Mouse (Mus musculus): ENCODE measurements around the gene Tmtc2. TPM values are rescaled to one million over a fixed set of nuclear protein-coding genes. Genes with fewer than 3 reads are reported as not detected.

Tmtc2 gene
- polyA plus RNA-seq, 1 experiment = not detected

DNA sequence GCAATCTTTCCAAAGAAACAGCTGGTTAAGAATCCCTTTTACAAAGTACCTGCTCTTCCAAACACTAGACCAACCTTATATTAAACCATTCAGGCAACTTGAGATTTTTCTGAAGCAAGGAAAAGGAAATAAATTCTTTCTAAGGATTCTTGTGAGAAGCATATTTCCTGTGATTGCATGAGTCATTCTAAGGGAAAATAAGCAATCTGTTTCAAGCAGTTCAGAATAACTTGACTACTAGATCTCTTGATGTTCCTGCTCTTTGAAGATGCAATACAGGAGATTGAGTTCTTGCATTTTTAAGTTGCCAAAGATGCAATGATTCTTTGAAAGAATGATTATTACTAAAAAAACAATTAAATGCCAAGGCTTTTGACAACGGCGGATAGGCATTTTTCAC is 345.6 kb downstream of the Tmtc2 start:
- Histone ChIP-seq H3K4me1 (ENCODE audit: control insufficient read depth, insufficient read depth, low read length) (no peaks in the 10 kb centered on the region), H3K4me3 (ENCODE audit: insufficient read depth, low read depth, low read length) (no peak overlapping the region), H3K27ac (ENCODE audit: insufficient read depth, low read depth, low read length) (no peak overlapping the region)
- 90% methylated on average over 2 of the region's 2 CpGs for WGBS
- TF ChIP-seq POLR2A (IDR thresholded peaks at IDR 0.05; ENCODE audit: insufficient read depth, low read depth, low read length) = no peak
- TF ChIP-seq CTCF (IDR thresholded peaks at IDR 0.05; ENCODE audit: insufficient read depth, low read depth, low read length) = no peak

DNA sequence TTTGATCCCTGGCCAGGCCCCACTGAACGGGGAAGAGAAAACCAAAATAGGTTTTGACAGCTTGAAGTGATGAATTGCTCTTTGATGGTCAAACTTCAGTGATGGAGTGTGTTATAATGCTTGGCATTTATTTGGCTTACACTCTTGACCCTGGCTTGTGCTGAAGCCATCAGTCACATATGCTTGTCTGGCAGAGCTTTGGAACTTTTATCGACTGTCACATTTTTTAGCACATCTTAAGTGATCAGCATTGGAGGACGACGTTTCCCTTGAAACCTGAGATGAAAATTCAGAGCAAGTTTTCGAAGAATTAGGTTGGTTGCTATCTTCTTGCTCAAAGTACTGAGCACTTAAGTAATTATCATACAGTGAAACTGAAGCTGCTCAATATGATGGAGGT is 346.6 kb downstream of the Tmtc2 start:
- 87% methylated on average over 5 of the region's 5 CpGs for WGBS
- H3K27ac ChIP-seq (ENCODE audit: insufficient read depth, low read depth, low read length) = no peak overlapping the region
- H3K4me1 ChIP-seq (ENCODE audit: control insufficient read depth, insufficient read depth, low read length) = no peaks in the 10 kb centered on the region
- H3K4me3 ChIP-seq (ENCODE audit: insufficient read depth, low read depth, low read length) = no peak overlapping the region
- TF ChIP-seq CTCF (IDR thresholded peaks at IDR 0.05; ENCODE audit: insufficient read depth, low read depth, low read length) = no peak
- no peak for TF ChIP-seq POLR2A (IDR thresholded peaks at IDR 0.05; ENCODE audit: insufficient read depth, low read depth, low read length)

DNA sequence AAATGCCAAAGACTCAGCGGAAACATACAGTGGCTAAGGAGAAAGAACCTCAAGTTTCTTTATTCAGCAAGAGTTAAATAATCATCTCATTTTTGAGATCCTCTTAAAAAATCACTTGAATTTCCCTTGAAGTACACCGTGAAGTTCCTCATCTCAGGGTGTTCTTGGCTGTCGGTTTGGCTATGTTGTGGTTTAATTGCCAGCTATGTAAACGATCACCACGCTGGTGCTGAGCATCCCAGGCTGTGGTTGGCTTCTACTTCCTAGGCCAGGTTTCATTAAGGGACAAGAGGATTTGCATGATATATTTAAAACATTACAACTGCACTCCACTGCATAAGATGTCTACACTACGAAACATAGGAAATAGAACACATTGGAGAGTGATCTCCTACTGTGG is 348.5 kb downstream of the Tmtc2 start:
- no peak overlapping the region for H3K27ac ChIP-seq (ENCODE audit: insufficient read depth, low read depth, low read length)
- H3K4me3 ChIP-seq (ENCODE audit: insufficient read depth, low read depth, low read length) = no peak overlapping the region
- H3K4me1 ChIP-seq (ENCODE audit: control insufficient read depth, insufficient read depth, low read length) = no peaks in the 10 kb centered on the region
- TF ChIP-seq CTCF (IDR thresholded peaks at IDR 0.05; ENCODE audit: insufficient read depth, low read depth, low read length) = no peak
- no peak for TF ChIP-seq POLR2A (IDR thresholded peaks at IDR 0.05; ENCODE audit: insufficient read depth, low read depth, low read length)
- WGBS = 90% methylated on average over 6 of the region's 6 CpGs

DNA sequence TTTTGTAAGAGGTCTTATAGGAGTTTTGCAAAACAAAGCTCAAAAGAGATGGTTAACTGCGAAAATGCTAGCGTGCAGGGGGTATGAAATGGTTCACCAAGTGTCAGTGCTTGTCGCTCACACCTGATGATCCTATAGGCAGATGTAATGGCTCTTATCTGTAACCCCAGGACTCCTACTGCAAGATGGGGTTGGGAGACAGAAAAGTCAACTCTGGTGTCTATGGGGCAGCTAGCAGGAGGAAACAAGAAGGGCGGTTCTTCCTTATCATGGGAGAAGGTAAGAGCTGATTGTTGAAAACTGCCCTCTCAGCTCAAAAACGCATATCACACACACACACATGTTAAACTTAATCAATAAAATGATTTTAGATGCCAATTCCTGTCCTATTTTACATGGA is 351.3 kb downstream of the Tmtc2 start:
- H3K27ac ChIP-seq (ENCODE audit: insufficient read depth, low read depth, low read length) = no peak overlapping the region
- 96% methylated on average over 5 of the region's 5 CpGs for whole genome bisulfite sequencing
- TF ChIP-seq POLR2A (IDR thresholded peaks at IDR 0.05; ENCODE audit: insufficient read depth, low read depth, low read length) (no peak), CTCF (IDR thresholded peaks at IDR 0.05; ENCODE audit: insufficient read depth, low read depth, low read length) (no peak)
- H3K4me3 ChIP-seq (ENCODE audit: insufficient read depth, low read depth, low read length) = no peak overlapping the region
- no peaks in the 10 kb centered on the region for H3K4me1 ChIP-seq (ENCODE audit: control insufficient read depth, insufficient read depth, low read length)

DNA sequence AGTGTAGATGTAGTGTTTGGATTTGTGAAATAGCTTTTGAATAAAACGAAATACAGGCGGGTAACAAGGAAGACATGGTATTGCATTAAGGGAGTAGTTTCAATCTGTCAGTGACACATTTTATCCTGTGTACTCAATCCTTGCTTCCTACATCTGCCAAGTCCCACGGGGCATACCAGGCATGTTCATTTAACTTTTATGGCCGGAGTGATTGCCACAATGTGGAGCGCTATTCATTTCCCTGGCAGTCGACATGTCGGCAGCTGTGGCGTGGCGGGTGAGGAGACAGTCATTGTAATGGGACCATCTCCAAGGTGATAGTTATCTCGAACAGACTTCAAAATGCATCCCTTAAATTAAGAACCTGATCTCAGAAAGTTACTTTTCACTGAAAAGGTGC is 372.8 kb downstream of the Tmtc2 start:
- H3K4me3 ChIP-seq (ENCODE audit: insufficient read depth, low read depth, low read length) = no peak overlapping the region
- no peaks in the 10 kb centered on the region for H3K4me1 ChIP-seq (ENCODE audit: control insufficient read depth, insufficient read depth, low read length)
- TF ChIP-seq POLR2A (IDR thresholded peaks at IDR 0.05; ENCODE audit: insufficient read depth, low read depth, low read length) (no peak), CTCF (IDR thresholded peaks at IDR 0.05; ENCODE audit: insufficient read depth, low read depth, low read length) (no peak)
- WGBS = 89% methylated on average over 10 of the region's 10 CpGs
- H3K27ac ChIP-seq (ENCODE audit: insufficient read depth, low read depth, low read length) = no peak overlapping the region

DNA sequence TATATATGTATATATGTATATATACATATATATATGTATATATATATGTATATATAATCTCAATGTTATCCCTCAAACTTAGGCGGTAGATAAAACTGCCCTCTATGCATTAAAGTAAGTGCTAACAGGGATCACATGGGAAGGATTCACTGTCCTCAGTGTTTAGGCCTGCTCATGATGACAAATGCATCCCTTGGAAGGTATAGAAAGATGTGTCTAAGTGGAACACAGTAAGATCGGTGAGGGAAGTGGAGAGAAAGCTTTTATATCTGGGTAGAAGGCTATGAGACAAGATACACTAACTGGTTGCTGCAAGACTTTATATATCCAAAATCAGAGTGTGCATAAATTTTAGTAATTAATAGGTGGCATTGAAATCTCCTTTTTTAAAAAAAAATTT is 373.6 kb downstream of the Tmtc2 start:
- WGBS = 94% methylated on average over 2 of the region's 2 CpGs
- Histone ChIP-seq H3K27ac (ENCODE audit: insufficient read depth, low read depth, low read length) (no peak overlapping the region), H3K4me1 (ENCODE audit: control insufficient read depth, insufficient read depth, low read length) (no peaks in the 10 kb centered on the region), H3K4me3 (ENCODE audit: insufficient read depth, low read depth, low read length) (no peak overlapping the region)
- TF ChIP-seq CTCF (IDR thresholded peaks at IDR 0.05; ENCODE audit: insufficient read depth, low read depth, low read length) = no peak
- TF ChIP-seq POLR2A (IDR thresholded peaks at IDR 0.05; ENCODE audit: insufficient read depth, low read depth, low read length) = no peak

DNA sequence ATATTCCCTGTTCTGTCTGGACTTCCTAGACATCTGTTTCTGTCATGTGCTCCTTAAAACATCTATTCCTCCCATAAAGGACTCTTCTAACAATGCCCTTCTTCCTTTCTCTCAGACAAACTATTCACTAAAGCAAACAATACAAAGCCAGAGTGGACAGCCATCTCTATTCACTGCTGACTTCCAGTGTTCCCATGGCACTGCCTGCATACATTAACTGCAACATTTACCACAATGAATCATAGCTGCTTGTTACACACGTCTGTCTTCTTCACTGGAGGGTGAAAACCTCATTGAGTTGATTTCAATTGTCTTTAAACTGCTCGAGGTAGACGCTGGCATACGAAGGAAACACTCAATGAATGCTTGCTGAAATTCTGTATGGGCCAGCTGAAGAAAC is 374.2 kb downstream of the Tmtc2 start:
- TF ChIP-seq CTCF (IDR thresholded peaks at IDR 0.05; ENCODE audit: insufficient read depth, low read depth, low read length) (no peak), POLR2A (IDR thresholded peaks at IDR 0.05; ENCODE audit: insufficient read depth, low read depth, low read length) (no peak)
- WGBS = 51% methylated on average over 4 of the region's 4 CpGs
- no peak overlapping the region for H3K4me3 ChIP-seq (ENCODE audit: insufficient read depth, low read depth, low read length)
- no peaks in the 10 kb centered on the region for H3K4me1 ChIP-seq (ENCODE audit: control insufficient read depth, insufficient read depth, low read length)
- no peak overlapping the region for H3K27ac ChIP-seq (ENCODE audit: insufficient read depth, low read depth, low read length)

DNA sequence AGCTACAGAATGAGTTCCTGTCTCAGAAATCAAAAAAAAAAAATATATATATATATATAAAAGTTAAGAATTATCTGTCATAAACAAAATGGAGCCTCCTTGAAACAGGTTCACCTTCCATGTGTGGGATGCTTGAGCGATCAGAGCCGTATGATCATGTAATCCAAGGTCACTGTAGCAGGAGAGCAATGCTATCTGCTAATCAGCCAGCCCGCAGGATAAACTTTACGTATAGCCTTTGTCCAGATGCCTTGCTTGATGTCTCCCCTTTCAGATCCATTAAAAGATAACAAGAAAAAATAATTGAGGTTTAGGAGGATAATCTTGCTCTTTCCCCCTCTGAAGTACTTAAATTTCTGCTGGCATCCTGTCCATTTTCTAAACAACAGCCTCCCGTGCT is 374.7 kb downstream of the Tmtc2 start:
- H3K4me3 ChIP-seq (ENCODE audit: insufficient read depth, low read depth, low read length) = no peak overlapping the region
- H3K4me1 ChIP-seq (ENCODE audit: control insufficient read depth, insufficient read depth, low read length) = no peaks in the 10 kb centered on the region
- TF ChIP-seq POLR2A (IDR thresholded peaks at IDR 0.05; ENCODE audit: insufficient read depth, low read depth, low read length) (no peak), CTCF (IDR thresholded peaks at IDR 0.05; ENCODE audit: insufficient read depth, low read depth, low read length) (no peak)
- WGBS = 92% methylated on average over 5 of the region's 5 CpGs
- no peak overlapping the region for H3K27ac ChIP-seq (ENCODE audit: insufficient read depth, low read depth, low read length)

DNA sequence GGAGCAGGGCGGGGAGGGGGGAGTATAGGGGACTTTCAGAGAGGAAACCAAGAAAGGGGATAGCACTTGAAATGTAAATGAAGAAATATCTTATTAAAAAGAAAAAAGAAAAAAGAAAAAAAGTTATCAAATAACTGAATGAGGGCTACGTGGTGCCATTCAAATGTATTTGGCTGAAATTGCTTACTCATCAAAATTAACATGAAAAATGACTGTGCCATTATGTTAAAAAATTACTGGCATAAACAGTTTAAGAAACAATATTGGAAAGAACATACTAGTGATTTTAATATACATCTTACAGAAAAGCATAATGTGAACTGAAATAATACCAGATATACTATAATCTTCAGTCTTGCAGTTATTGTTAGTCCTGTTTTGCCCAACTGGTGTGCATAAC is 378.9 kb downstream of the Tmtc2 start:
- Histone ChIP-seq H3K4me1 (ENCODE audit: control insufficient read depth, insufficient read depth, low read length) (no peaks in the 10 kb centered on the region), H3K4me3 (ENCODE audit: insufficient read depth, low read depth, low read length) (no peak overlapping the region), H3K27ac (ENCODE audit: insufficient read depth, low read depth, low read length) (no peak overlapping the region)
- no peak for TF ChIP-seq POLR2A (IDR thresholded peaks at IDR 0.05; ENCODE audit: insufficient read depth, low read depth, low read length)
- no peak for TF ChIP-seq CTCF (IDR thresholded peaks at IDR 0.05; ENCODE audit: insufficient read depth, low read depth, low read length)
- 94% methylated on average over 2 of the region's 2 CpGs for WGBS

Data from olfactory bulb, adult 2 months (tissue).